Mouse (Mus musculus): ENCODE measurements around the gene Plcg2. TPM values are rescaled to one million over a fixed set of nuclear protein-coding genes. Genes with fewer than 3 reads are reported as not detected.
A peak's percentile ranks its signal among the peaks of the same experiment; 100 is the strongest.

Gene Plcg2
- polyA plus RNA-seq, 2 experiments: 3.2 to 3.6 TPM

GRCm38 (mm10) chr8:117458440-117458839 is 39.7 kb upstream of the Plcg2 start:
- DNase-seq (ENCODE audit: low spot score) (peak; percentile 62), ATAC-seq (ENCODE audit: low FRiP score, low read depth) (peak; percentile 60; the same call in 1 of the 2 replicates)
- Histone ChIP-seq H3K9me3 (ENCODE audit: control insufficient read depth, low read length) (no peaks in the 10 kb centered on the region), H3K9ac (ENCODE audit: low read depth, low read length, severe bottlenecking) (no peak overlapping the region), H3K27ac (replicated peaks; ENCODE audit: low read depth, low read length) (no peak overlapping the region), H3K36me3 (ENCODE audit: control insufficient read depth, insufficient read depth, low read length) (peaks cover 53% of the 10 kb centered on the region), H3K27me3 (ENCODE audit: control insufficient read depth, insufficient read depth, low read length) (no peaks in the 10 kb centered on the region), H3K4me3 (replicated peaks; ENCODE audit: low read length) (no peak overlapping the region), H3K4me1 (ENCODE audit: control insufficient read depth, insufficient read depth, low read length) (no peaks in the 10 kb centered on the region), H3K4me2 (replicated peaks; ENCODE audit: low read depth, low read length, severe bottlenecking) (no peak overlapping the region)
- WGBS: 43% methylated on average over 4 of the region's 5 CpGs
- no peak for TF ChIP-seq POLR2A (IDR thresholded peaks at IDR 0.05; ENCODE audit: borderline replicate concordance, extremely low read depth, insufficient read depth, insufficient read length)

GRCm38 (mm10) chr8:117462701-117463284 is 35.3 kb upstream of the Plcg2 start:
- WGBS: 74% methylated on average over 11 of the region's 11 CpGs

GRCm38 (mm10) chr8:117464525-117464924 is 33.6 kb upstream of the Plcg2 start:
- no peaks in the 10 kb centered on the region for H3K27me3 ChIP-seq (ENCODE audit: control insufficient read depth, insufficient read depth, low read length)
- DNase-seq (ENCODE audit: low spot score) (no peak), ATAC-seq (ENCODE audit: low FRiP score, low read depth) (no peak)
- H3K9ac ChIP-seq (ENCODE audit: low read depth, low read length, severe bottlenecking): no peak overlapping the region
- no peak for TF ChIP-seq POLR2A (IDR thresholded peaks at IDR 0.05; ENCODE audit: borderline replicate concordance, extremely low read depth, insufficient read depth, insufficient read length)
- H3K4me3 ChIP-seq (replicated peaks; ENCODE audit: low read length): no peak overlapping the region
- H3K4me2 ChIP-seq (replicated peaks; ENCODE audit: low read depth, low read length, severe bottlenecking): no peak overlapping the region
- H3K36me3 ChIP-seq (ENCODE audit: control insufficient read depth, insufficient read depth, low read length): 0 out of 2 replicates have a peak, but pooled peaks cover under 1% of the 10 kb centered on the region
- no peaks in the 10 kb centered on the region for H3K9me3 ChIP-seq (ENCODE audit: control insufficient read depth, low read length)
- 94% methylated on average over 6 of the region's 6 CpGs for WGBS
- H3K4me1 ChIP-seq (ENCODE audit: control insufficient read depth, insufficient read depth, low read length): no peaks in the 10 kb centered on the region; the same call in 1 of the 2 replicates
- no peak overlapping the region for H3K27ac ChIP-seq (replicated peaks; ENCODE audit: low read depth, low read length)

More at GRCm38 (mm10) chr8:117462701-117463284, 35.3 kb upstream of the Plcg2 start:
- Histone ChIP-seq H3K4me2 (replicated peaks; ENCODE audit: low read depth, low read length, severe bottlenecking) (no peak overlapping the region), H3K9me3 (ENCODE audit: control insufficient read depth, low read length) (no peaks in the 10 kb centered on the region), H3K27ac (replicated peaks; ENCODE audit: low read depth, low read length) (no peak overlapping the region), H3K4me3 (replicated peaks; ENCODE audit: low read length) (no peak overlapping the region), H3K36me3 (ENCODE audit: control insufficient read depth, insufficient read depth, low read length) (peaks cover 11% of the 10 kb centered on the region), H3K9ac (ENCODE audit: low read depth, low read length, severe bottlenecking) (no peak overlapping the region), H3K4me1 (ENCODE audit: control insufficient read depth, insufficient read depth, low read length) (no peaks in the 10 kb centered on the region), H3K27me3 (ENCODE audit: control insufficient read depth, insufficient read depth, low read length) (no peaks in the 10 kb centered on the region)
- ATAC-seq (ENCODE audit: low FRiP score, low read depth) (no peak), DNase-seq (ENCODE audit: low spot score) (no peak)
- no peak for TF ChIP-seq POLR2A (IDR thresholded peaks at IDR 0.05; ENCODE audit: borderline replicate concordance, extremely low read depth, insufficient read depth, insufficient read length)

GRCm38 (mm10) chr8:117465250-117465649 is 32.8 kb upstream of the Plcg2 start:
- peak; percentile 41 for ATAC-seq (ENCODE audit: low FRiP score, low read depth)
- no peaks in the 10 kb centered on the region for H3K9me3 ChIP-seq (ENCODE audit: control insufficient read depth, low read length)
- no peaks in the 10 kb centered on the region for H3K27me3 ChIP-seq (ENCODE audit: control insufficient read depth, insufficient read depth, low read length)
- peaks cover 6% of the 10 kb centered on the region for H3K4me1 ChIP-seq (ENCODE audit: control insufficient read depth, insufficient read depth, low read length)
- 34% methylated on average over 5 of the region's 5 CpGs for WGBS
- H3K4me3 ChIP-seq (replicated peaks; ENCODE audit: low read length): no peak overlapping the region
- no peak overlapping the region for H3K9ac ChIP-seq (ENCODE audit: low read depth, low read length, severe bottlenecking)
- no peak for TF ChIP-seq POLR2A (IDR thresholded peaks at IDR 0.05; ENCODE audit: borderline replicate concordance, extremely low read depth, insufficient read depth, insufficient read length)
- DNase-seq (ENCODE audit: low spot score): peak; percentile 93
- no peak overlapping the region for H3K27ac ChIP-seq (replicated peaks; ENCODE audit: low read depth, low read length)
- H3K4me2 ChIP-seq (replicated peaks; ENCODE audit: low read depth, low read length, severe bottlenecking): no peak overlapping the region
- no peaks in the 10 kb centered on the region for H3K36me3 ChIP-seq (ENCODE audit: control insufficient read depth, insufficient read depth, low read length)

GRCm38 (mm10) chr8:117467466-117467865 is 30.6 kb upstream of the Plcg2 start:
- no peak for TF ChIP-seq POLR2A (IDR thresholded peaks at IDR 0.05; ENCODE audit: borderline replicate concordance, extremely low read depth, insufficient read depth, insufficient read length)
- Histone ChIP-seq H3K4me3 (replicated peaks; ENCODE audit: low read length) (no peak overlapping the region), H3K9ac (ENCODE audit: low read depth, low read length, severe bottlenecking) (no peak overlapping the region), H3K4me2 (replicated peaks; ENCODE audit: low read depth, low read length, severe bottlenecking) (no peak overlapping the region), H3K27me3 (ENCODE audit: control insufficient read depth, insufficient read depth, low read length) (no peaks in the 10 kb centered on the region), H3K4me1 (ENCODE audit: control insufficient read depth, insufficient read depth, low read length) (peaks cover 9% of the 10 kb centered on the region), H3K9me3 (ENCODE audit: control insufficient read depth, low read length) (no peaks in the 10 kb centered on the region), H3K27ac (replicated peaks; ENCODE audit: low read depth, low read length) (no peak overlapping the region), H3K36me3 (ENCODE audit: control insufficient read depth, insufficient read depth, low read length) (no peaks in the 10 kb centered on the region)
- no peak for DNase-seq (ENCODE audit: low spot score)
- ATAC-seq (ENCODE audit: low FRiP score, low read depth): no peak
- WGBS: 84% methylated on average over 10 of the region's 10 CpGs
